Mouse (Mus musculus) heart, postnatal 0 days (tissue): Measurements from ENCODE around the gene Lrrc23. TPM values are rescaled to one million over a fixed set of nuclear protein-coding genes. Genes with fewer than 3 reads are reported as not detected.

Experiments used
- ATAC-seq: fragments of 200-750 bp; cut with Nextera tagmentation; 2 replicates; pipeline ENCODE4 v1.8.0; 2017; ENCODE audit warnings: low read depth, moderate number of reproducible peaks, moderate library complexity; ENCODE audit not compliant: insufficient read depth
- DNase-seq: peaks from one replicate; pipeline ENCODE4 v3.0.0-alpha.2; 2016; ENCODE audit warnings: low spot score
- H3K27ac ChIP-seq: fragments of 300-500 bp; sonication (generic); 2 replicates; pipeline ENCODE4 v1.5.1; 2014; ENCODE audit warnings: low read depth, mild to moderate bottlenecking
- H3K27me3 ChIP-seq: fragments of 300-500 bp; sonication (generic); 2 replicates; pipeline ENCODE4 v1.6.1; 2014; ENCODE audit warnings: low read length, mixed read lengths; ENCODE audit not compliant: control insufficient read depth, insufficient read depth
- H3K36me3 ChIP-seq: fragments of 300-500 bp; sonication (generic); replicated peaks from 2 replicates; pipeline ENCODE4 v1.6.1; 2014; ENCODE audit warnings: low read length, mixed read lengths; ENCODE audit not compliant: control insufficient read depth, insufficient read depth
- H3K4me1 ChIP-seq: fragments of 300-500 bp; sonication (generic); 2 replicates; pipeline ENCODE4 v1.6.1; 2014; ENCODE audit warnings: antibody characterized with exemption; ENCODE audit not compliant: control insufficient read depth, insufficient read depth
- H3K4me2 ChIP-seq: fragments of 300-500 bp; sonication (generic); 2 replicates; pipeline ENCODE4 v1.6.1; 2014; ENCODE audit warnings: low read depth, mild to moderate bottlenecking, low read length, moderate library complexity
- H3K4me3 ChIP-seq: fragments of 300-500 bp; sonication (generic); 2 replicates; pipeline ENCODE4 v1.5.1; 2014; ENCODE audit warnings: low read depth, low read length
- H3K9ac ChIP-seq: fragments of 300-500 bp; sonication (generic); replicated peaks from 2 replicates; pipeline ENCODE4 v1.6.1; 2014; ENCODE audit warnings: low read depth, low read length, mixed read lengths
- H3K9me3 ChIP-seq: fragments of 300-500 bp; sonication (generic); replicated peaks from 2 replicates; pipeline ENCODE4 v1.6.1; 2016; ENCODE audit warnings: low read length; ENCODE audit not compliant: control insufficient read depth
- CTCF ChIP-seq: IDR thresholded peaks from 2 replicates; pipeline ENCODE4 v1.5.1; 2016; ENCODE audit warnings: antibody characterized with exemption, control low read depth, low read depth
- EP300 ChIP-seq: IDR thresholded peaks from 2 replicates; pipeline ENCODE4 v1.6.1; 2016; ENCODE audit warnings: antibody characterized with exemption, low read depth
- WGBS: fragments of 180-500 bp; shearing (Covaris S2); extraction: QIAGEN DNeasy Blood & Tissue Kit; methylation state at CpG from one replicate; pipeline ENCODE4 v1.1.7; 2014; 5-methylcytosine and 5-hydroxymethylcytosine counted together
- polyA plus RNA-seq: library from polyadenylated mRNA; unstranded; fragments of >200 nt; fragmentation: Nextera tagmentation; extraction: Ambion mirVana; gene quantifications from 2 replicates; pipeline ENCODE4 v1.2.1, GENCODE M21; 2015
- total RNA-seq: library from RNA; depleted of rRNA; stranded (reverse); fragments of >200 nt; gene quantifications from 2 replicates; pipeline ENCODE4 v1.2.3, GENCODE M21; 2014; ENCODE audit warnings: low replicate concordance

Gene Lrrc23
- total and polyA plus RNA-seq, 2 experiments from 2014 or later, result not detected

DNA sequence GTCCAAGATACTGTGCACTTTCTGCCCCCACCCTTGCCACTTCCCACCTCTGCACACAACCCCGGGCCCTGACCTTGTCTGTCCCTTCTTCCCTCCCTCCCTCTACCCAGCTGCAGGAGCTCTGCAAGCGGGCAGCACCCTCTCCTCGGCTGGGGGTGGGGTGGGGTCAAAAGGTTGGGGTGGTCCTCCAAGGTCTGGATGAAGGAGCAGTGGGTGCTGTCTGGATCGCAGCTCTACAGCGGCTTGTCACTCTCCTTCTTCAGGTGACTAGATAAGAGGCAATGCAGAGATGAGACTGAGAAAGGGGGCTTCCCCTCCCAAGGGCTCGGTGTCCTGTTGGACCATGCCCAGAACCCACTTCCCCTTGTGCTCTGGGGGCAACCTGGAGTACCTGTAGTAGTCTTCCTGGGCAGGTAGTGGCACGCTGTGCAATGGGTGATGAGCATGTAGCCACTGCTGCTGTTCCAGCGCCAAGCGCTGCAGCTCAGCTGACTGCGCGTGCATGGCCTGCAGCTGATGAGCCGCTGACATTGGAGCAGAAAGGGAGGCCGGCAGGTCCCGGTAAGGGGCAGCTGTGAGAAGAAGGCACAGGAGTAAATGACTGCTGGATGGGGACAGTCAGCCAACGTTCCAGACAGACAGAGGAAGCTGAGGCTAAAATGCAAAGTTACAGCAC lies 36.5 kb downstream of the Lrrc23 start:
- peaks cover 26% of the 10 kb centered on the region for H3K36me3 ChIP-seq
- no peak overlapping the region for H3K9ac ChIP-seq
- no peak overlapping the region for H3K4me3 ChIP-seq
- H3K4me2 ChIP-seq, result no peak overlapping the region
- ATAC-seq (no peak), DNase-seq (no peak)
- H3K9me3 ChIP-seq, result no peaks in the 10 kb centered on the region
- TF ChIP-seq CTCF (no peak), EP300 (no peak)
- H3K27me3 ChIP-seq, result no peaks in the 10 kb centered on the region
- H3K27ac ChIP-seq, result no peak overlapping the region
- peaks cover 9% of the 10 kb centered on the region; the same call in 1 of the 2 replicates for H3K4me1 ChIP-seq
- WGBS, result 82% methylated on average over 15 of the region's 15 CpGs

DNA sequence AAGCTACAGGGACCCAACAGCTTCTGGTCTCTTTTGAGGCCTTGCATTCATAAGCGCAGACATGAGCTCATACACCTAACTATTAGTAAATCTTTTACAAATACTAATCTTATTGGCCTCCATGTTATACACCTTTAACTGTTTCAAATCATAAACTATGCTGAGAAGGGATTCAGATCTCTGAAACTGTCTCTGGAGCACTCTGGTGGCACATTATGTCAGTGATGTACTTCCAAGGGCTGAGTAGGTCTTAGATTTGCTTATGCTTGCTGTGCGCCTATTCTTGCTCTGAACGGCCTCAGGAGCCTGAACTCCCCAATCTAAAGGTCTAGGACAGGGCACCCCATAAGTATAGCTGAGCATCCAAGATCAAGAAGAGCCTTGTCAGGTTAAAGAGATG lies 37.7 kb downstream of the Lrrc23 start:
- Histone ChIP-seq H3K9ac (peak overlapping the region; percentile 74), H3K9me3 (no peaks in the 10 kb centered on the region), H3K36me3 (peaks cover 16% of the 10 kb centered on the region), H3K27me3 (no peaks in the 10 kb centered on the region), H3K4me1 (peaks cover 9% of the 10 kb centered on the region; the same call in 1 of the 2 replicates), H3K4me3 (peak overlapping the region; percentile 64), H3K4me2 (peak overlapping the region; percentile 84), H3K27ac (peak overlapping the region; percentile 98)
- WGBS, result 77% methylated on average over 3 of the region's 3 CpGs
- TF ChIP-seq CTCF, result no peak
- no peak for TF ChIP-seq EP300
- ATAC-seq (no peak), DNase-seq (no peak)

DNA sequence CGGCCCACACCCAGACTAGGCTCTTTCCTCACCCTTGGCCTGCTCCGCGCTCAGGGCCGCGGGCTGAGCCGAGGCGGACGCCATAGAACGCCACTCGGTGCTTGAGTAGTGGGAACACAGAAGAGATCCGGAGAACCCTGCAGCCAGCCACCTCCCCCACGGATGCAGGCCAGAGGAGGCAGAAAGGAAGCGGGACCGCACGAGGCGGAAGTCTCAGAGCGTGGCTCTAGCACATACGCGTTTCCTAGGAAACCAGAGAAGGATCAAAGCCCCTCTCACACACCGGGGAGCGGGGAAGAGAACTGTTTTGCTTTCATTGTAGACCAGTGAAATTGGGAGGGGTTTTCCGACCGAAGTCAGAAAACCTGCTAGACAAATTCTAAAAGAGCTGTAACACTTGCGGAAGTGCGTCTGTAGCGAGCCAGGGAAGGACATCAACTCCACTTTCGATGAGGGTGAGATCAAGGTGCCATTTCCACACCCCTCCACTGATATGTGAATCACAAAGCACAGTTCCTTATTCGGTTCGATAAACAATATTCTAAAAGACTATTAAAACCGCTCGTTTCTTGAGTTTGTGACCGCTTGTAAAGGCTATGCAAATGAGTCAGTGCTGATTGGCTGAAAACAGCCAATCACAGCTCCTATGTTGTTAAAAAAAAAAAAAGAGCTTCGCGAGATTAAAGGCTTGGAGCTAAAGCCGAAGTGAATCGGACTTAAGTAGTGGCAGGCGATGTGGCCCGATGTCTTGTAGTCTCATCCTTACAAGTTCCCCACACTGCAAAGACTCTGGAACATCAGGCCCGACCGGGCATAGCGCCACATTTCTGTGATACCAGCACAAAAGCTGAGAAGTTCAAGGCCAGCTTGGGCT lies 38.4 kb downstream of the Lrrc23 start, which contains the start of gene Grcc10:
TSS of gene Grcc10 (minus strand) at position 487 of the 874 bp plus-strand sequence.
- Histone ChIP-seq H3K9me3 (no peaks in the 10 kb centered on the region), H3K4me2 (peak within 1 kb of the TSS; percentile 84), H3K27ac (peak within 1 kb of the TSS; percentile 98), H3K36me3 (peaks cover 16% of the 10 kb centered on the region), H3K4me1 (peaks cover 6% of the 10 kb centered on the region; the same call in 1 of the 2 replicates), H3K27me3 (no peaks in the 10 kb centered on the region), H3K9ac (peak within 1 kb of the TSS; percentile 74), H3K4me3 (peak within 1 kb of the TSS; percentile 64)
- under 1% methylated on average over 41 of the region's 41 CpGs for WGBS
- ATAC-seq (peak; percentile 74), DNase-seq (peak; percentile 94)
- peak; percentile 82 for TF ChIP-seq EP300
- TF ChIP-seq CTCF, result no peak

- DNase-seq, result peak; percentile 67
These were observed 39.2 kb downstream of the Lrrc23 start for GRCm38 (mm10) chr6:124740211-124740887.

DNA sequence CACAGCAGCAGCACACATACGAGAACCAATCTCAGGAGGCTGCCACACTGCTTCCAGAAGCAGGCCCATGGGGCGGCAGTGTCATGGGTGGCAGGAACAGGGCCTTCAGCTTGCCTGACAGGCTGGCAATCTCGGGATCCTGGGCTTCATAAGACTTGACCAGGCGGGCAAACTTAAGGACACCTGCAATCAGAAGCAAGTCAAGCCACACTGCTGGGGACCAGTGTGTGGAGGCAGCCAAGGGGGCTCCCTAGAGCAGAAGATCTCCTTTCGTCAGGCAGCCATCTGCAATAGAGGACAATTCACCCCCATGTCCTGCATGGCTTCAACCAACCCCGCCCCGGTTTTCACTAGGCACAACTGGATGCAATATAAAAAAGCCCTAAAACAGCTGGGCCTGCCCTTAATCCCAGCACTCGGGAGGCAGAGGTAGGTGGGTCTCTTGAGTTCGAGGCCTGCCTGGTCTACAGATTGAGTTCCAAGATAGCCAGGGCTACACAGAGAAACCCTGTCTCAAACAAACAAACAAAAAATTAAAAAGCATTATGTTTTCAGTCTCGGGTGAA lies 40.2 kb downstream of the Lrrc23 start:
- Histone ChIP-seq H3K27ac (no peak overlapping the region), H3K27me3 (no peaks in the 10 kb centered on the region), H3K4me2 (0 out of 2 replicates have a peak overlapping the region, but pooled peaks have one; percentile 84), H3K9me3 (no peaks in the 10 kb centered on the region), H3K4me3 (no peak overlapping the region), H3K4me1 (peaks cover 5% of the 10 kb centered on the region; the same call in 1 of the 2 replicates), H3K9ac (no peak overlapping the region; the same call in 1 of the 2 replicates), H3K36me3 (peaks cover 12% of the 10 kb centered on the region)
- TF ChIP-seq CTCF, result no peak
- TF ChIP-seq EP300, result no peak
- DNase-seq, result no peak
- 87% methylated on average over 10 of the region's 10 CpGs for WGBS
- no peak for ATAC-seq

More at GRCm38 (mm10) chr6:124740211-124740887, 39.2 kb downstream of the Lrrc23 start:
- WGBS, result under 1% methylated on average over 29 of the region's 29 CpGs
- Histone ChIP-seq H3K4me2 (peak overlapping the region; percentile 84), H3K27ac (peak overlapping the region; percentile 98), H3K9ac (peak overlapping the region; percentile 74), H3K4me1 (peaks cover 5% of the 10 kb centered on the region; the same call in 1 of the 2 replicates), H3K9me3 (no peaks in the 10 kb centered on the region), H3K36me3 (peaks cover 16% of the 10 kb centered on the region), H3K27me3 (no peaks in the 10 kb centered on the region), H3K4me3 (peak overlapping the region; percentile 64)
- peak; percentile 37 for ATAC-seq
- TF ChIP-seq EP300 (no peak), CTCF (peak; percentile 56)
